Mouse (Mus musculus): ENCODE results near the gene Rhot2.

DNA sequence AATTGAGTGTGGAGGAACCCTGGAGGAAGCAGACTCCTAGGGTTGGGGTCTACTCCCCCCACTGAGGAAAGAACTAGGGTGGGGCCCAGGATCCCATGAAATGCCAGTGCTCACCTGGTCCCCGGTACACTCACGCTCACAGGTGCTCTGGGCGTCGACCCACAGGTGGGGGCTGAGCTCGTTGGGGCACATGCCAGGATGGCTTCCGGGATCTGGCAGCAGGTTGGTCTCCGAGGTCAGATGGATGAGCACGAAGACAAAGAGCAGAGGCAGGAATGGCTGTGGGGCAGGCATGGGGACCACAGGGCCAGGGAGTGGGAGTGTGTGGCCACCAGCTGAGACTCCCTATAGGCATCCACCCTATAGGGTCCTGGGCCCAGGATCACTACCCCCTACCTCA, 35.1 kb upstream of the Rhot2 start:
- TF ChIP-seq HCFC1 (IDR thresholded peaks at IDR 0.05; ENCODE audit: borderline replicate concordance, insufficient read depth, low read length), result no peak
- TF ChIP-seq ZC3H11A (IDR thresholded peaks at IDR 0.05; ENCODE audit: borderline replicate concordance, low read depth, low read length), result no peak
- no peak for TF ChIP-seq MAFK (IDR thresholded peaks at IDR 0.05; ENCODE audit: insufficient read depth, low read depth, low read length)
- no peak for TF ChIP-seq ZNF384 (IDR thresholded peaks at IDR 0.05; ENCODE audit: low read depth, low read length)
- TF ChIP-seq CHD2 (IDR thresholded peaks at IDR 0.05; ENCODE audit: low read depth, low read length), result no peak

All from ES-E14 (cell line).